Mouse (Mus musculus): ENCODE measurements around the gene Mapkbp1. TPM values are rescaled to one million over a fixed set of nuclear protein-coding genes. Genes with fewer than 3 reads are reported as not detected.

Gene Mapkbp1
- polyA plus RNA-seq, 1 experiment from 2014 or later = 2.8 TPM

DNA sequence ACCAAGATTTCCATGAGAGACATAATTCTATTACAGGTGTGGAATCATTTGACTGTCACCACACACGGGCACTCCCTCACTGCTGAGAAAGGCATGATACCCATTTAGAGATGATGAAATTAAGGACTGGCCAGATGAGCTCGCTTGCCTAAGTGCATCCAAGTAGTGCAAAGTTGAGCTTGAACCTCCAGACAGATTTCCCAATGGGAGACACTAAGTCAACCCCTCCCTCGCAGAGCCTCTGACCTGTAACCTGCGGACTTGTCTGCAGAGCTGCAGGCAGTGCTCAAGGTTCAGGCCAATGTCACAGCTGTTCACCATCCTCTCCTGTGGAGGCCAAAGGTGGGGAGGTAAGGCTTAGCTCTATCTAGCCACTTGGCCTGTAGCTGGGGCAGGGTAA, 86.3 kb downstream of the Mapkbp1 start:
- Histone ChIP-seq H3K36me3 (no peaks in the 10 kb centered on the region), H3K9me3 (no peaks in the 10 kb centered on the region), H3K4me3 (replicated peaks) (no peak overlapping the region), H3K27ac (no peak overlapping the region), H3K9ac (no peak overlapping the region), H3K27me3 (replicated peaks) (no peaks in the 10 kb centered on the region), H3K4me1 (0 out of 2 replicates have a peak, but pooled peaks cover 4% of the 10 kb centered on the region), H3K4me2 (no peak overlapping the region)
- ATAC-seq (ENCODE audit: insufficient read depth, low FRiP score, low read depth) = no peak
- 76% methylated on average over 4 of the region's 4 CpGs for WGBS

GRCm38 (mm10) chr2:120059466-120059865, 87.0 kb downstream of the Mapkbp1 start:
- H3K4me3 ChIP-seq (replicated peaks) = no peak overlapping the region
- H3K36me3 ChIP-seq = no peaks in the 10 kb centered on the region
- 85% methylated on average over 3 of the region's 3 CpGs for WGBS
- H3K4me2 ChIP-seq = no peak overlapping the region
- ATAC-seq (ENCODE audit: insufficient read depth, low FRiP score, low read depth) = no peak
- no peak overlapping the region for H3K27ac ChIP-seq
- H3K4me1 ChIP-seq = 0 out of 2 replicates have a peak, but pooled peaks cover 4% of the 10 kb centered on the region
- no peaks in the 10 kb centered on the region for H3K27me3 ChIP-seq (replicated peaks)
- H3K9ac ChIP-seq = no peak overlapping the region
- H3K9me3 ChIP-seq = no peaks in the 10 kb centered on the region

DNA sequence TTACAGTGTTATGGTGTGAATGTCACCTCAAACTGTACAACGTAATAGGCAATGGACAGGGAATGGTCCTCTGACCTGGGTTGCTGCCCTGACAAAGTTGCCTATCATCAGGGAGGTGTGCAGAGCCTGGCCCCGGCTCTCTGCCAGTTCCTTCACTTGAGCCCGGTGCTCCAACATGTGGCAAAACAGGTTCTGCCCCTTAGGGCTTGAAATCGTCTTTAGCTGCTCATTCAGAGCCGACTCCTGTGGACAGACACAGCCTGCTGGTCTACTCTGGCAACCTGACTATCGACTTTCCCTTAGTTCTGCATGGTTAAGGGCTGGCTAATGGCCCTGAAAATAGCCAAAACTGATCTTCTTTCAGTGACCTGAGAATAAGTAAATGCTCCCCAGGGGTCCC, 87.7 kb downstream of the Mapkbp1 start:
- Histone ChIP-seq H3K27me3 (replicated peaks) (no peaks in the 10 kb centered on the region), H3K4me1 (0 out of 2 replicates have a peak, but pooled peaks cover 4% of the 10 kb centered on the region), H3K27ac (peak overlapping the region; percentile 21; the same call in 1 of the 2 replicates), H3K4me2 (no peak overlapping the region), H3K9me3 (no peaks in the 10 kb centered on the region), H3K9ac (no peak overlapping the region), H3K36me3 (no peaks in the 10 kb centered on the region), H3K4me3 (replicated peaks) (no peak overlapping the region)
- WGBS = 51% methylated on average over 6 of the region's 6 CpGs
- no peak; the same call in 1 of the 2 replicates for ATAC-seq (ENCODE audit: insufficient read depth, low FRiP score, low read depth)

DNA sequence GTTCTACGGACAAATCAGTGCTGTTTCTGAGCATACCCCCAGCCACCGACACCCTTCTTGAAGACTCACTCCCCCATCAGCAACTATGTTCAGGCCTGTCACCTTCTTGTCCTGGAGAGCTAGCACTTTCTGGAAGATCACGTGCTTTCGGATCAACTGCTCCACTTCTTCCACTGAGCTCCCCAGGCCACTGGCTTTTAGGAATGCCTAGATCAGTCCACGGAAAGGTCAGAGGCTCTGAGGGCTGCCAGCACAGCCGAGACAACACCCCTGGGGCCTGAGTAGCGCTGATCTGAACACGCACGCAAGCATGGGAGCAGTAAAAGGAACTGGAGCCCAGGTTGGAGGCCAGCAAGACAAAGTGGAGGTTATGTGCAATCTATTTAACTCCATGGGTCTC, 88.2 kb downstream of the Mapkbp1 start:
- Histone ChIP-seq H3K4me3 (replicated peaks) (no peak overlapping the region), H3K9ac (no peak overlapping the region), H3K27me3 (replicated peaks) (no peaks in the 10 kb centered on the region), H3K9me3 (no peaks in the 10 kb centered on the region), H3K4me1 (0 out of 2 replicates have a peak, but pooled peaks cover 4% of the 10 kb centered on the region), H3K27ac (peak overlapping the region; percentile 21; the same call in 1 of the 2 replicates), H3K4me2 (no peak overlapping the region), H3K36me3 (no peaks in the 10 kb centered on the region)
- no peak for ATAC-seq (ENCODE audit: insufficient read depth, low FRiP score, low read depth)
- 76% methylated on average over 9 of the region's 9 CpGs for WGBS

GRCm38 (mm10) chr2:120062248-120062647, 89.7 kb downstream of the Mapkbp1 start:
- Histone ChIP-seq H3K27ac (no peak overlapping the region), H3K9ac (no peak overlapping the region), H3K9me3 (no peaks in the 10 kb centered on the region), H3K4me3 (replicated peaks) (no peak overlapping the region), H3K27me3 (replicated peaks) (no peaks in the 10 kb centered on the region), H3K4me1 (0 out of 2 replicates have a peak, but pooled peaks cover 4% of the 10 kb centered on the region), H3K4me2 (no peak overlapping the region), H3K36me3 (no peaks in the 10 kb centered on the region)
- ATAC-seq (ENCODE audit: insufficient read depth, low FRiP score, low read depth) = no peak
- 80% methylated on average over 8 of the region's 8 CpGs for WGBS

- H3K9me3 ChIP-seq = no peaks in the 10 kb centered on the region
- H3K4me2 ChIP-seq = no peak overlapping the region
- no peak overlapping the region for H3K27ac ChIP-seq
- no peak overlapping the region for H3K9ac ChIP-seq
- 79% methylated on average over 6 of the region's 6 CpGs for WGBS
- no peaks in the 10 kb centered on the region for H3K27me3 ChIP-seq (replicated peaks)
- H3K4me1 ChIP-seq = peaks cover 4% of the 10 kb centered on the region; the same call in 1 of the 2 replicates
- H3K4me3 ChIP-seq (replicated peaks) = no peak overlapping the region
- ATAC-seq (ENCODE audit: insufficient read depth, low FRiP score, low read depth) = no peak
- no peaks in the 10 kb centered on the region for H3K36me3 ChIP-seq
Measured at GRCm38 (mm10) chr2:120064639-120065038, 92.1 kb downstream of the Mapkbp1 start.

GRCm38 (mm10) chr2:120065243-120065642, 92.7 kb downstream of the Mapkbp1 start:
- Histone ChIP-seq H3K4me1 (peaks cover 4% of the 10 kb centered on the region; the same call in 1 of the 2 replicates), H3K4me3 (replicated peaks) (no peak overlapping the region), H3K36me3 (no peaks in the 10 kb centered on the region), H3K4me2 (no peak overlapping the region), H3K27ac (no peak overlapping the region), H3K9ac (no peak overlapping the region), H3K9me3 (no peaks in the 10 kb centered on the region), H3K27me3 (replicated peaks) (no peaks in the 10 kb centered on the region)
- ATAC-seq (ENCODE audit: insufficient read depth, low FRiP score, low read depth) = no peak
- WGBS = 90% methylated on average over 10 of the region's 10 CpGs

- no peak for ATAC-seq (ENCODE audit: insufficient read depth, low FRiP score, low read depth)
- Histone ChIP-seq H3K36me3 (no peaks in the 10 kb centered on the region), H3K27ac (no peak overlapping the region), H3K27me3 (replicated peaks) (no peaks in the 10 kb centered on the region), H3K4me2 (no peak overlapping the region), H3K9me3 (no peaks in the 10 kb centered on the region), H3K9ac (no peak overlapping the region), H3K4me3 (replicated peaks) (no peak overlapping the region), H3K4me1 (no peaks in the 10 kb centered on the region; the same call in 1 of the 2 replicates)
- WGBS = 73% methylated on average over 3 of the region's 3 CpGs
Measured at GRCm38 (mm10) chr2:120066224-120066623, 93.7 kb downstream of the Mapkbp1 start.

DNA sequence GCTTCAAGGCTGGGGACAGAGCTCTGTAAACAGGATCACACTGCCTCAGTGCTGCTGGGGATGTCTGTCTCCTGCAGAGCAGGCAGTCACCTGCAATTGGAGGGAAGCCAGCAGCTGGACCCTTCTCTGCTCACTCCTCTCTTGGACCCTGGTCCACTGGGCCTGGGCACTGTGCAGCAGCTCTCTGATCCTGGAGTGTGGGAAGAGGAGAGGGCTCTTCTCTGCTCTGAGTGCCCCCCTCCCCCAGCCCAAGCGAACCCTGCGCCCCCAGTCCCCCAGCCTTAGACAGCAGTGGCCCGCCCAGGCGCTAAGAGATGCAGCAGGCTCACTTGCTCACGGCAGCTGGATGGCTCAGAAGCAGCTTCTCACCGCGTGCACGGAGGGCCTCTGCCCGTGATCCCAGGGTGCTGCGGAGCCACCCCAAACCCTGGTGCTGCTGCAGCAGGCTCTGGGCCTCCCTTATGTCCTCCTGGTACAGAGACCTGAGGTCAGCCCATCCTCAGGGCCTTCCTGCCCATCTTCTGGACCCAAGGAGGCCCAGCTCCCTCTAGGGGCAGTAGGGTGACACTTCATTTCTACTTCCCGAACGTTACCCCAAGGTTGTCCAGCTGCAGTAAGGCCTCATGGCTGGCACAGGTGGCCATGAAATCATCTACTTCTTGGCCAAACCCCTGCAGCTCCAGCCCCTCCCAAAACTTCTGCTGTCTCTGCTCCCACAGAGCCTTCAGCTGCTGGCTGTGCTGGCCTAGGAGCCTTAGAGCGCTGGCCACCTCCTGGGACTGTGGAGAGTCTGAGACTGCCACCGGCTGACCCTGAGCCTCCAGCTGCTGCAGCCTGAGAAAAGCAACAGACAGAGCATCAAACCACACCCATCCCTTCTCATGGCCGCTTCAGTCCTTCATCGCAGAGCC, 96.3 kb downstream of the Mapkbp1 start:
- no peak overlapping the region for H3K27ac ChIP-seq
- H3K27me3 ChIP-seq (replicated peaks) = no peaks in the 10 kb centered on the region
- H3K4me3 ChIP-seq (replicated peaks) = no peak overlapping the region
- ATAC-seq (ENCODE audit: insufficient read depth, low FRiP score, low read depth) = peak; percentile 37; the same call in 1 of the 2 replicates
- H3K9me3 ChIP-seq = no peaks in the 10 kb centered on the region
- no peak overlapping the region for H3K9ac ChIP-seq
- no peaks in the 10 kb centered on the region for H3K36me3 ChIP-seq
- H3K4me1 ChIP-seq = no peaks in the 10 kb centered on the region; the same call in 1 of the 2 replicates
- H3K4me2 ChIP-seq = no peak overlapping the region
- 47% methylated on average over 16 of the region's 16 CpGs for WGBS

- Histone ChIP-seq H3K4me1 (no peaks in the 10 kb centered on the region; the same call in 1 of the 2 replicates), H3K4me3 (replicated peaks) (no peak overlapping the region), H3K9me3 (no peaks in the 10 kb centered on the region), H3K27me3 (replicated peaks) (no peaks in the 10 kb centered on the region), H3K27ac (no peak overlapping the region), H3K4me2 (no peak overlapping the region), H3K9ac (no peak overlapping the region), H3K36me3 (no peaks in the 10 kb centered on the region)
- WGBS = 62% methylated on average over 8 of the region's 8 CpGs
- ATAC-seq (ENCODE audit: insufficient read depth, low FRiP score, low read depth) = no peak
Measured at GRCm38 (mm10) chr2:120069466-120069990, 97.0 kb downstream of the Mapkbp1 start.

DNA sequence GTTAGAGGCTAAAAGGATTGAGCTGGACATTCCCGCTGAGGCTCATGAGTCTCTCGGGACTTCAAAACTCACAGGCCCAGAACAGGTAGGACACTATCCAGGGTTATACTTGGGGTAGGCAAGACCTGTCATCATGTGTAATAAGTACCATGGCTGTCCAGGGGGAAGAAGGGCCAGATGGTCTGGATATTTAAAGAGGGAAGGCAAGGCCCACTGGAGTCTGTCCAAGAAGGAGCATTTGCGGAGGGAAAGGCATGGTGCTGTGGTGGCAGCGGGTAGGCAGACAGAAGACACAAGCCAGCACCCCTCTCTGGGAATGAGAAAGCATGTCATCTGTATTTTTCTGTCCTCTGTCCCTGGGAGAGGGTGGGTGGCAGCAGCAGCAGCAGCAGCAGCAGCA, 101.6 kb downstream of the Mapkbp1 start:
- no peak for ATAC-seq (ENCODE audit: insufficient read depth, low FRiP score, low read depth)
- no peak overlapping the region for H3K9ac ChIP-seq
- 84% methylated on average over 4 of the region's 4 CpGs for WGBS

More for the DNA sequence above, 101.6 kb downstream of the Mapkbp1 start:
- Histone ChIP-seq H3K4me1 (peaks cover 6% of the 10 kb centered on the region; the same call in 1 of the 2 replicates), H3K36me3 (no peaks in the 10 kb centered on the region), H3K4me3 (replicated peaks) (no peak overlapping the region), H3K9me3 (no peaks in the 10 kb centered on the region), H3K4me2 (no peak overlapping the region), H3K27ac (no peak overlapping the region), H3K27me3 (replicated peaks) (peaks cover 6% of the 10 kb centered on the region; the same call in 1 of the 2 replicates)

Measured in stomach, embryonic 15.5 days (tissue).